Mouse (Mus musculus): ENCODE measurements at regions not wholly inside any gene's neighbourhood (a gene's known extent, or its start where the extent isn't known, plus 50 kb on each side); places are given as distances from the start of the nearest gene placed in this dataset.

- ATAC-seq (ENCODE audit: insufficient number of reproducible peaks, insufficient read depth, low FRiP score, low read depth): no peak
- H3K36me3 ChIP-seq (ENCODE audit: control insufficient read depth, insufficient read depth, low read length): no peaks in the 10 kb centered on the region
- H3K9ac ChIP-seq (ENCODE audit: low read length): no peak overlapping the region
- H3K27ac ChIP-seq (replicated peaks in 1 of 2; ENCODE audit: control insufficient read depth in 1 of 2, insufficient read depth in 1 of 2, low read depth in 2 of 2, low read length in 2 of 2): no peak overlapping the region
- no peak overlapping the region for H3K4me3 ChIP-seq (ENCODE audit: control insufficient read depth in 1 of 2, insufficient read depth in 1 of 2, low read depth in 1 of 2, low read length in 2 of 2)
- H3K4me2 ChIP-seq (ENCODE audit: low read length): no peak overlapping the region
- peaks cover 5% of the 10 kb centered on the region; the same call in 1 of the 2 replicates for H3K27me3 ChIP-seq (ENCODE audit: control insufficient read depth, insufficient read depth, low read length)
- WGBS: 69% methylated on average over 8 of the region's 8 CpGs
- H3K4me1 ChIP-seq (ENCODE audit: control insufficient read depth in 2 of 2, insufficient read depth in 2 of 2, low read length in 2 of 2): peaks cover 0 to 6% of the 10 kb centered on the region in 2 experiments; a peak in 1 of 4 replicates
- H3K9me3 ChIP-seq (ENCODE audit: control insufficient read depth, low read length): no peaks in the 10 kb centered on the region
Measured at GRCm38 (mm10) chr15:25557566-25557965, 64.8 kb upstream of the Myo10 start.

- no peak overlapping the region for H3K9ac ChIP-seq (ENCODE audit: low read length)
- H3K4me2 ChIP-seq (ENCODE audit: low read length): no peak overlapping the region
- no peak for ATAC-seq (ENCODE audit: insufficient number of reproducible peaks, insufficient read depth, low FRiP score, low read depth)
- H3K4me1 ChIP-seq (ENCODE audit: control insufficient read depth in 2 of 2, insufficient read depth in 2 of 2, low read length in 2 of 2): peaks cover 0 to 6% of the 10 kb centered on the region in 2 experiments; a peak in 1 of 4 replicates
- no peak overlapping the region for H3K27ac ChIP-seq (replicated peaks in 1 of 2; ENCODE audit: control insufficient read depth in 1 of 2, insufficient read depth in 1 of 2, low read depth in 2 of 2, low read length in 2 of 2)
- WGBS: 65% methylated on average over 7 of the region's 7 CpGs
- no peaks in the 10 kb centered on the region for H3K9me3 ChIP-seq (ENCODE audit: control insufficient read depth, low read length)
- no peak overlapping the region for H3K4me3 ChIP-seq (ENCODE audit: control insufficient read depth in 1 of 2, insufficient read depth in 1 of 2, low read depth in 1 of 2, low read length in 2 of 2)
- H3K36me3 ChIP-seq (ENCODE audit: control insufficient read depth, insufficient read depth, low read length): no peaks in the 10 kb centered on the region
- H3K27me3 ChIP-seq (ENCODE audit: control insufficient read depth, insufficient read depth, low read length): no peaks in the 10 kb centered on the region
Measured at GRCm38 (mm10) chr15:25558240-25558639, 64.1 kb upstream of the Myo10 start.

- Histone ChIP-seq H3K36me3 (ENCODE audit: control insufficient read depth, insufficient read depth, low read length) (no peaks in the 10 kb centered on the region), H3K4me1 (ENCODE audit: control insufficient read depth in 2 of 2, insufficient read depth in 2 of 2, low read length in 2 of 2) (no peaks in the 10 kb centered on the region), H3K9ac (ENCODE audit: low read length) (no peak overlapping the region), H3K27ac (replicated peaks in 1 of 2; ENCODE audit: control insufficient read depth in 1 of 2, insufficient read depth in 1 of 2, low read depth in 2 of 2, low read length in 2 of 2) (no peak overlapping the region), H3K4me3 (ENCODE audit: control insufficient read depth in 1 of 2, insufficient read depth in 1 of 2, low read depth in 1 of 2, low read length in 2 of 2) (no peak overlapping the region), H3K4me2 (ENCODE audit: low read length) (no peak overlapping the region), H3K27me3 (ENCODE audit: control insufficient read depth, insufficient read depth, low read length) (no peaks in the 10 kb centered on the region), H3K9me3 (ENCODE audit: control insufficient read depth, low read length) (no peaks in the 10 kb centered on the region)
- no peak for ATAC-seq (ENCODE audit: insufficient number of reproducible peaks, insufficient read depth, low FRiP score, low read depth)
- 76% methylated on average over 7 of the region's 7 CpGs for WGBS
Measured at GRCm38 (mm10) chr15:25563641-25564040, 58.7 kb upstream of the Myo10 start.

GRCm38 (mm10) chr15:25572495-25572894, 49.8 kb upstream of the Myo10 start:
- H3K9me3 ChIP-seq (ENCODE audit: control insufficient read depth, low read length): no peaks in the 10 kb centered on the region
- no peaks in the 10 kb centered on the region for H3K36me3 ChIP-seq (ENCODE audit: control insufficient read depth, insufficient read depth, low read length)
- H3K4me1 ChIP-seq (ENCODE audit: control insufficient read depth in 2 of 2, insufficient read depth in 2 of 2, low read length in 2 of 2): peaks cover 4 to 8% of the 10 kb centered on the region in 2 experiments; a peak in 3 of 4 replicates
- no peak for ATAC-seq (ENCODE audit: insufficient number of reproducible peaks, insufficient read depth, low FRiP score, low read depth)
- 11% methylated on average over 6 of the region's 6 CpGs for WGBS
- H3K9ac ChIP-seq (ENCODE audit: low read length): no peak overlapping the region
- no peaks in the 10 kb centered on the region for H3K27me3 ChIP-seq (ENCODE audit: control insufficient read depth, insufficient read depth, low read length)
- no peak overlapping the region for H3K4me2 ChIP-seq (ENCODE audit: low read length)
- no peak overlapping the region for H3K4me3 ChIP-seq (ENCODE audit: control insufficient read depth in 1 of 2, insufficient read depth in 1 of 2, low read depth in 1 of 2, low read length in 2 of 2)
- H3K27ac ChIP-seq (replicated peaks in 1 of 2; ENCODE audit: control insufficient read depth in 1 of 2, insufficient read depth in 1 of 2, low read depth in 2 of 2, low read length in 2 of 2): no peak overlapping the region
